Mouse (Mus musculus): ENCODE measurements around the gene Ubac2. TPM values are rescaled to one million over a fixed set of nuclear protein-coding genes. Genes with fewer than 3 reads are reported as not detected.

Gene Ubac2
- polyA plus RNA-seq, 1 experiment from 2014 or later, result 77.5 TPM

DNA sequence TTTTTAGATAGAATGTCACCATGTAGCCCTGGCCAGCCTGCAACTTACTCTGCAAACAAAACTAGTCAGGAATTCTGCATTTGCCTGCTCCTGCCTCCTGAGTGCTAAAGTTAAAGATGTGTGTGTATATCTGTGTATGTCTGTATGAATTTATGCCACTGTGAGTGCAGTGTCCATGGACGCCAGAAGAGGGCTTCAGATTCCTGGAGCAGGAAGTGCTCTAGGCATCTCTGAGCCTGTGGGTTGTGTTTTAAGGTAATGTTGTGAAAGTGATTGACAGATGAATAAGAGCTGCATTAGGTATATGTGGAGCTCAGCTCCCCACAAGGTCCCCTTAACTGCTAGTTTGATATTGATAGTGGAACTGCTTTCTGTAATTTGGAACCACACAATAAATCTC is 156.8 kb downstream of the Ubac2 start:
- Histone ChIP-seq H3K4me3 (ENCODE audit: low read length) (no peak overlapping the region), H3K9me3 (ENCODE audit: low read length) (no peaks in the 10 kb centered on the region), H3K27me3 (ENCODE audit: insufficient read depth, low read length) (no peaks in the 10 kb centered on the region), H3K36me3 (ENCODE audit: insufficient read depth, low read length) (no peaks in the 10 kb centered on the region), H3K9ac (replicated peaks; ENCODE audit: low read length) (no peak overlapping the region), H3K27ac (ENCODE audit: low read length) (no peak overlapping the region), H3K4me2 (replicated peaks; ENCODE audit: low read depth, low read length) (no peak overlapping the region), H3K4me1 (ENCODE audit: insufficient read depth, low read length) (no peaks in the 10 kb centered on the region)
- no peak for ATAC-seq (ENCODE audit: low FRiP score, low TSS enrichment)
- 100% methylated on average over 1 of the region's 1 CpGs for WGBS

DNA sequence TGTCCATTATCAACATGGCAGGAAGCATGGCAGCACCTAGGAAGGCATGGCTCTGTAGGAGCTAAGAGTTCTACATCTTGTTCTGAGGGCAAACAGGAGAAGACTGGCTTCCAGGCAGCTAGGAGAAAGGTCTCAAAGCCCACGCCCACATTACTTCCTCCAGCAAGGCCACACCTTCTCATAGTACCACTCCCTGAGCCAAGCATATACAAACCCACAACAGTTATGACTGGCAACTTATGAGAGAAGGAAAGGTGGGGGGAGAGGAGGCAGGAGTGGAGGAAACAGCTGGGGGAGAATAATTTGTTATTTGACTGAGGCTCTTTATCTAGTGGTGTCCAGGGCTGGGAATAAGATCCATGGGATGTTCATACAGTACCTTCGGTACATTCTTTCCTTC is 157.4 kb downstream of the Ubac2 start:
- H3K27me3 ChIP-seq (ENCODE audit: insufficient read depth, low read length), result no peaks in the 10 kb centered on the region
- no peaks in the 10 kb centered on the region for H3K4me1 ChIP-seq (ENCODE audit: insufficient read depth, low read length)
- ATAC-seq (ENCODE audit: low FRiP score, low TSS enrichment), result no peak
- H3K36me3 ChIP-seq (ENCODE audit: insufficient read depth, low read length), result no peaks in the 10 kb centered on the region
- H3K4me3 ChIP-seq (ENCODE audit: low read length), result no peak overlapping the region
- no peaks in the 10 kb centered on the region for H3K9me3 ChIP-seq (ENCODE audit: low read length)
- no peak overlapping the region for H3K27ac ChIP-seq (ENCODE audit: low read length)
- H3K9ac ChIP-seq (replicated peaks; ENCODE audit: low read length), result no peak overlapping the region
- whole genome bisulfite sequencing, result 86% methylated on average over 2 of the region's 2 CpGs
- no peak overlapping the region for H3K4me2 ChIP-seq (replicated peaks; ENCODE audit: low read depth, low read length)

DNA sequence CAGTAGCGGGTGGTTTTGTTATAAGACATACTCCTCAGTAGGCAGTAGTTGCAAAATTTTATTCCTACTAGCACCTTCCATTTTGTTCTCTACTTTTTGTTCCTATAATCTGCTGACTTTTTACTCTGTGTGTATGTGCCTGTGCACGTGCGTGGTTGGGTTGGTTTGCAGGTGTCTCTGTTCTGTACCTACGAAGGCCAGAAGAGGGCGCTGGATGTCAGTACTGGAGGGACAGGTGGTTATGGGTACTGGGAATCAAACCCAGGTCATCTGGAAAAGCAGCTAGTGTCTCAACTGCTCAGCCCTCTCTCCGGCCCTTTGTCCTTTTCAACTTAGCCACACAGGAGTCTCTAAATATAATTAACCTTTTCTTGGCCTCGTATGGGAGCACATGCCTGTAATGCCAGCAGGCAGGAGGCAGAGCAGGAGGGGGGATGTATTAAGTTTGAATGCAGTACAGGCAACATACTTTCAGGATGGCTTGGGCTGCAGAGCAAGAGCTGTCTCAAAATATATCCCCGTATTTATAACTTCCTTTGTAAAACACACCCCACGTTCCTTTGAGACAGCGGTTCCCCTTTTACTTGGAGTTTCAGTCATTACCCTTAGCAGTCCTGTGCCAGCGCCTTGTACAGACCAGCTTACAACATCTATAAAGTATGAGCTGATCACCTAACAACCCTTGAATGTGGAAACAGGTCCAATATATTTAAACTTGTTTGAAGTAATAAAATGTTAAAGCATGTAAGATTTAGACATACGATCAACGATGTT is 160.6 kb downstream of the Ubac2 start:
- WGBS, result 82% methylated on average over 13 of the region's 13 CpGs
- H3K4me1 ChIP-seq (ENCODE audit: insufficient read depth, low read length), result no peaks in the 10 kb centered on the region
- H3K4me2 ChIP-seq (replicated peaks; ENCODE audit: low read depth, low read length), result no peak overlapping the region
- no peaks in the 10 kb centered on the region for H3K9me3 ChIP-seq (ENCODE audit: low read length)
- no peak overlapping the region for H3K4me3 ChIP-seq (ENCODE audit: low read length)
- H3K27me3 ChIP-seq (ENCODE audit: insufficient read depth, low read length), result no peaks in the 10 kb centered on the region
- H3K36me3 ChIP-seq (ENCODE audit: insufficient read depth, low read length), result no peaks in the 10 kb centered on the region
- no peak overlapping the region for H3K27ac ChIP-seq (ENCODE audit: low read length)
- no peak for ATAC-seq (ENCODE audit: low FRiP score, low TSS enrichment)
- H3K9ac ChIP-seq (replicated peaks; ENCODE audit: low read length), result no peak overlapping the region

DNA sequence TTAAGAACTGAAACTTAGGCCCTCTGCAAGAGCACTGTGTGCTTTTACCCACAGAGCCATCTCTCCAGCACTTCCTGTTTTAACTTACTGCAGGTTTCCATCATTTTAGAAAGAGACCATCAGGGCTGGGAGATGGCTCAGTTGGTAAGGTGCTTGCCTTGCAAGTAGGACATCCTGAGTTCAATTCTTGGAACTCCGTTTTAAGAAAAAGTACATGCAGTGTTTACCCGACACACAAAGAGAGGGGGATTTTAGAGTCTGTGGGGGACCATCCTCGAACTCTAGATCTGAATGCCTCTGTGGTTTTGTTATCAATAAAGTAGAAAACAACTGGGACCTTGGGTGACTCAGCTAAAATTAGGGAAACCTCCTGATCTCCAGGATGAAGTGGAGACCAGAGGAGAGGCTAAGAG is 163.0 kb downstream of the Ubac2 start:
- Histone ChIP-seq H3K4me1 (ENCODE audit: insufficient read depth, low read length) (no peaks in the 10 kb centered on the region), H3K4me3 (ENCODE audit: low read length) (no peak overlapping the region), H3K27ac (ENCODE audit: low read length) (no peak overlapping the region), H3K27me3 (ENCODE audit: insufficient read depth, low read length) (no peaks in the 10 kb centered on the region), H3K36me3 (ENCODE audit: insufficient read depth, low read length) (no peaks in the 10 kb centered on the region), H3K9ac (replicated peaks; ENCODE audit: low read length) (no peak overlapping the region), H3K4me2 (replicated peaks; ENCODE audit: low read depth, low read length) (no peak overlapping the region), H3K9me3 (ENCODE audit: low read length) (no peaks in the 10 kb centered on the region)
- no peak for ATAC-seq (ENCODE audit: low FRiP score, low TSS enrichment)
- WGBS, result 90% methylated on average over 3 of the region's 3 CpGs

DNA sequence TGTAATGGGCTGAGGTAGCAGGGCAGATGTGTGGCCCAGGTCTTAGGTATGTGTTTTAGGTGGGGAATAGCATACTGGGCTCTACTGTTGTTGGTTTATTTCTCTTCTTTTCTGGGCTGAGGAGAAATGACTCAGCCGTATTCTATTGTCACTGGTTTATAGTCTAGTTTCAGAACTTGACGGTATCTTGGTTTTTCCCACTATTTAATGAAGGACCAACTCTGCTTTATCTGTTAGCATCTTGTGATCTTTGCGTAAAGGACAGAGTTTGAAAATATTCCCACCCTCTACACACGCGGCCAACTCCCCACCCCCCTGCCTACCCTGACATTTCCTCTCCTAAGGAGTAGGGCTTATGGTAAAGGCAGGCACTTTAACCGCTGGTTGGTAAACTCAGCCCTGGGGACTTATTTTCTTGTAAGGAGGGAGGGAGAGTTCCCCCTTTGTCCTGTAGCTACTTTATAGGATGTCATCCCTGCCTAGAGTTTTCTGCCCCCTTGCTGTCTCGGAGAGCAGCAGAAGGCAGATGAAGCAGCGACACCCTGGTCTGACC is 163.8 kb downstream of the Ubac2 start:
- 75% methylated on average over 8 of the region's 8 CpGs for WGBS
- Histone ChIP-seq H3K27me3 (ENCODE audit: insufficient read depth, low read length) (no peaks in the 10 kb centered on the region), H3K4me1 (ENCODE audit: insufficient read depth, low read length) (no peaks in the 10 kb centered on the region), H3K9ac (replicated peaks; ENCODE audit: low read length) (no peak overlapping the region), H3K27ac (ENCODE audit: low read length) (no peak overlapping the region), H3K4me3 (ENCODE audit: low read length) (no peak overlapping the region), H3K36me3 (ENCODE audit: insufficient read depth, low read length) (no peaks in the 10 kb centered on the region), H3K4me2 (replicated peaks; ENCODE audit: low read depth, low read length) (no peak overlapping the region), H3K9me3 (ENCODE audit: low read length) (no peaks in the 10 kb centered on the region)
- no peak for ATAC-seq (ENCODE audit: low FRiP score, low TSS enrichment)

DNA sequence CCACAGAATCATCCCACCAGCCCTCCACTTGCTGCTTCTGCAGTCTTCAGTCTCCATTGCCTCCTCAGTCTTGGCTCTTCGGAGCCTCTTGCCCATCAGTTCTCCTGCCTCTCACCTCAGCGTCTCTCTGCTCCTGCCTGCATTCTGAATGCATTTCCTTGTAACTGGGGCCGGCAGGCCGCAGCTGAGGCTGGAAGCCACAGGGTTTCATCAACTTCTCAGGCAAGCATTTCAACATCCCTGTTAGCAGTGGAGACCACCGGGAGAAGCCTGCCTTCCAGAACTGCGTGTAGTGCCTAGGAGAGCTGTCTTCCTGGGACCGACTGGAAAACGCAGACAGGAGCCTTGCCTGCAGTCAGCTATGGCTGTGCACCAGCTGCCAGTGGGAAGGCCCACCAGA is 169.4 kb downstream of the Ubac2 start:
- H3K4me1 ChIP-seq (ENCODE audit: insufficient read depth, low read length), result no peaks in the 10 kb centered on the region
- no peak overlapping the region for H3K27ac ChIP-seq (ENCODE audit: low read length)
- no peaks in the 10 kb centered on the region for H3K36me3 ChIP-seq (ENCODE audit: insufficient read depth, low read length)
- H3K27me3 ChIP-seq (ENCODE audit: insufficient read depth, low read length), result no peaks in the 10 kb centered on the region
- no peaks in the 10 kb centered on the region for H3K9me3 ChIP-seq (ENCODE audit: low read length)
- 93% methylated on average over 8 of the region's 8 CpGs for WGBS
- H3K9ac ChIP-seq (replicated peaks; ENCODE audit: low read length), result no peak overlapping the region
- no peak for ATAC-seq (ENCODE audit: low FRiP score, low TSS enrichment)
- H3K4me3 ChIP-seq (ENCODE audit: low read length), result no peak overlapping the region
- no peak overlapping the region for H3K4me2 ChIP-seq (replicated peaks; ENCODE audit: low read depth, low read length)

DNA sequence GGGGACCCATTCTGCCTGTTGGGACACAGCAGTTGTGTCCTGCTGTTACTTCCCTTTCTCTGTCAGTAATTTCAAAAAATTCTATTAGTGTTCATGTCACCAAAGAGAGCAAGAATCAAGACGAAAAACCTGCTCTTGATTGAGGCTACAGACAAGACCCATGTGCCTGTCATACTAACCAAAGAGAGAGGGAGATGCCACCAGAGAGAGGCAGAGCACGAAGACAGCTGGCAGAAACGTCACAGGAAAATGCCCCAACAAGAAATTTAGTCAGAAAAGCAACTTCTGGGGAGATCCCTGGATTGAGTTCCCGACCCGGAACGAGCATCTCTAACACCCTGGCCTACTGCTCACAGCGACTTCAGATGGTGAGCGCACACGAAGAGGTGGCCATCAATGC is 170.4 kb downstream of the Ubac2 start:
- Histone ChIP-seq H3K27me3 (ENCODE audit: insufficient read depth, low read length) (no peaks in the 10 kb centered on the region), H3K4me2 (replicated peaks; ENCODE audit: low read depth, low read length) (no peak overlapping the region), H3K9me3 (ENCODE audit: low read length) (no peaks in the 10 kb centered on the region), H3K9ac (replicated peaks; ENCODE audit: low read length) (no peak overlapping the region), H3K4me3 (ENCODE audit: low read length) (no peak overlapping the region), H3K36me3 (ENCODE audit: insufficient read depth, low read length) (no peaks in the 10 kb centered on the region), H3K4me1 (ENCODE audit: insufficient read depth, low read length) (no peaks in the 10 kb centered on the region), H3K27ac (ENCODE audit: low read length) (no peak overlapping the region)
- ATAC-seq (ENCODE audit: low FRiP score, low TSS enrichment), result no peak
- WGBS, result 87% methylated on average over 9 of the region's 9 CpGs

DNA sequence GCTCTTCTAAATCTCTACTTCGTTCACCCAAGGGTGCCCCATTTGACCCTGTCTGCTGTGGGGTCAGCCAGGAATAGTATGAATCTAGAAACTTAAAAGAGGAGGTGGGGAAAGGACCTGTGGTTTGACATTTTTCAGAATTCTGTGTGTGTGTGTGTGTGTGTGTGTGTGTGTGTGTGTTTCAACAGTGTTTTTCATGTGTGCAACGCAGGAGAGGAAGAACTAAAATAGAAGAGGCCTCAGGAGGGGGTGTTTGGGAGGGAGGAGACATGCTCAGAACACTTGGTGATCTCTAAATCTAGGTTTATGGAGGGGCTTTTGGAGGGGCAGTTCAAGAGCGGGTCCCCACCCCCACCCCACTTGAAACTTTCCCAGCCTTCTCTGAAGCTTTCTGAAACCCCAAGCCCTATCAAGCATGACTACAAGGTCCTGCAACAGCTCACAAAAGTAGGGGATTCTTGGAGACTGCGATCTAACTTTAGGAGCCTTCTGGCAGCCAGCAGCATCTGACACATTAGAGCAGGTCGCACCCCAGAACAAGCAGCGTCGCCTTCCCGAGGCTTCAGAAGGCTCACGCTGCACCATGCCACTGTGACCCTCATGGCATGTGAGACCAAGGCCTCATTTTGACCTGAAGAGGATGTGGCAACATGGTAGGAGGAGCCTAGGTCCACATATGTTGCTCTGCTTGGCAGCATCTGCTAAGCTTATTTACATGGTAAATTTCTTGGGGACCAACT is 174.6 kb downstream of the Ubac2 start:
- Histone ChIP-seq H3K36me3 (ENCODE audit: insufficient read depth, low read length) (no peaks in the 10 kb centered on the region), H3K27me3 (ENCODE audit: insufficient read depth, low read length) (no peaks in the 10 kb centered on the region), H3K27ac (ENCODE audit: low read length) (no peak overlapping the region), H3K4me1 (ENCODE audit: insufficient read depth, low read length) (no peaks in the 10 kb centered on the region), H3K9ac (replicated peaks; ENCODE audit: low read length) (no peak overlapping the region), H3K4me2 (replicated peaks; ENCODE audit: low read depth, low read length) (no peak overlapping the region), H3K4me3 (ENCODE audit: low read length) (no peak overlapping the region), H3K9me3 (ENCODE audit: low read length) (no peaks in the 10 kb centered on the region)
- ATAC-seq (ENCODE audit: low FRiP score, low TSS enrichment), result no peak
- 86% methylated on average over 9 of the region's 9 CpGs for WGBS

DNA sequence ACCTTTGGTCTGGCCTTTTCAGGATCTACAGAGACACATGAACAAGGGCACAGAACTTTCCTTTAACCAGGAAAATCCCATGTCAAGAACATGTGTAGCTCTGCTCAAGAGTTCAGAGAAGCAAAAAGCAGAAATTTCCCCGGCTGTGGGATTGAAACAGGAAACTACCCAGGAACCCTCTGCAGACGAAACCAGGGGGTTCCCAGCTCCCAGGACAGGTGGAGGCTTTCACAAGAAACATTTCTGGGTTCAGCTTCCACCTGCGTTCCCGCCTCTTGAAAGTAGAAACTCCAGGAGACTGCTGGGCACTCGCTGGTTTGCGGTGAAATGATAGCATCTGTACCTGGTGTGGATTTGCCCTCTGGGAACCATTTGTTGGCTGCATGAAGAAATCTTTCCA is 178.5 kb downstream of the Ubac2 start:
- no peak for ATAC-seq (ENCODE audit: low FRiP score, low TSS enrichment)
- Histone ChIP-seq H3K27ac (ENCODE audit: low read length) (no peak overlapping the region), H3K9me3 (ENCODE audit: low read length) (no peaks in the 10 kb centered on the region), H3K9ac (replicated peaks; ENCODE audit: low read length) (no peak overlapping the region), H3K27me3 (ENCODE audit: insufficient read depth, low read length) (no peaks in the 10 kb centered on the region), H3K4me3 (ENCODE audit: low read length) (no peak overlapping the region), H3K4me1 (ENCODE audit: insufficient read depth, low read length) (no peaks in the 10 kb centered on the region), H3K36me3 (ENCODE audit: insufficient read depth, low read length) (no peaks in the 10 kb centered on the region), H3K4me2 (replicated peaks; ENCODE audit: low read depth, low read length) (no peak overlapping the region)
- 69% methylated on average over 6 of the region's 6 CpGs for WGBS

DNA sequence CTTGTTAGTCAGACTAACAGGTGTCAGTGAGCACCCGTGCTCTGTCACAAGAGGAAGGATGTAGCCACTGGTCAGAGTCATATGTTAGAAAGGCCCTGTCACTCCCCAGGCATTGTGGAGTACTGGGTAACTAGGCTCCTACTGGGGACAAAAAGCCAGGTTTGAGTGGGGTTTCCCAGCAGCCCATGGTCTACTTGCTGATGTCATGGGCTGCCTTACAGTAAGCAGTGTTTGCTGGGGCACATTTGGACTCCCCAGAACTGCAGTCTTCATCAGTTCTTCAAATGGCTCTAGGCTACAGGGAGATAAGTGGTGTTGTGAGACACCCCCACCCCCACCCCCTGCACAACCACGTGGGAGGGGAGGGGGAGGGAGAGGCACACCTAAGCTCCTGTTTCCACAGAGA is 179.5 kb downstream of the Ubac2 start:
- no peak for ATAC-seq (ENCODE audit: low FRiP score, low TSS enrichment)
- Histone ChIP-seq H3K4me2 (replicated peaks; ENCODE audit: low read depth, low read length) (no peak overlapping the region), H3K9me3 (ENCODE audit: low read length) (no peaks in the 10 kb centered on the region), H3K9ac (replicated peaks; ENCODE audit: low read length) (no peak overlapping the region), H3K4me3 (ENCODE audit: low read length) (no peak overlapping the region), H3K4me1 (ENCODE audit: insufficient read depth, low read length) (no peaks in the 10 kb centered on the region), H3K36me3 (ENCODE audit: insufficient read depth, low read length) (no peaks in the 10 kb centered on the region), H3K27ac (ENCODE audit: low read length) (no peak overlapping the region), H3K27me3 (ENCODE audit: insufficient read depth, low read length) (no peaks in the 10 kb centered on the region)
- WGBS, result 49% methylated on average over 2 of the region's 2 CpGs

All from kidney, embryonic 16.5 days (tissue).